ENCODE assay signal across 9 mouse cellular contexts in the genomic region with DNA sequence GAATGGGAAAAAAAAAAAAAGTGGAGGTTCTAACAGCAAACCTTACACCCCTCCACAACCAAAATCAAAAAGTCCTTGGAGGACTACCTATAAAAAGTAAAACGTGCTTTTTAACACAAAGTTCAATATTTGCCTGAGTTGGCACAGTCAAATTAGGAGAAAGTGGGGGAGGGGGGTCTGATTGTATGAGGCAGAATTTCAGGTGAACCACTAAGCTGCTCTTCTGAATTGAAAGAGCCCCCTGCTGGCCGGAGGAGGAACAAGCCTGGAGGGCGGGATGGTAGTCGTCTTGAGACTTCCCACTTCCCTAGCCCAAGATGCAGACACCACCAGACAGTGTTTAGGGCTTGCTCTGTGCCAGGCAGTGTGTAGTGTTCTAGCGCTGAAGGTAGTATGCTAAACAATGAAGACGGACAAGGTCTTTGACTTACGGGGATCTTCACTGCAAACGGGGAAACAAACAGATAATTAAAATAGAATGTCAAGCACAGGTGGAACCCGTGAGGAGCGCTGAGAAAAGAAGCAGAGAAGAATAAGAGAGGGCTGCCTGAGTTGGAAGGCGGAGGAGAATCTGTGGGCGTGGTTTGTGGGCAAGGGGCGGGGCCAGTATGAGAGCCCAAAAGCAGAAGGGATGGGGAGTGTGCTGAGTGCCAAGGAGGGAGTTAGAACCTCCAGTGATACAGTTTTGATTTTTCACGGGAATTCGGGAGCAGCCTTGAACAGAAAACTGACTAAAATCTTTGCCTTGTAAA.
DNase-seq lines count a peak whose midpoint lies in the region; ATAC-seq and TF ChIP-seq lines count a peak whose summit lies in the region.
"Had no signal": no experiment of that assay in that cellular context is flagged by ENCODE, and none has a peak within 500 bp of the region (broad histone marks: within the 10 kb centered on the region; RNA-seq: fewer than 3 reads in every experiment).

No protein-coding gene starts in this region.

- DNase-seq in CD8-positive naive resting alpha-beta T cell, adult 2 months (ENCODE audit: low read depth in 2 of 2, low spot score in 2 of 2): peak; percentile 70 to 85
- peak; percentile 51 for DNase-seq in c-Kit-positive CD71-positive TER-119-positive erythroid progenitor cells, embryonic 14.5 days (ENCODE audit: low spot score)
- peak; percentile 86 for DNase-seq in forebrain, embryonic 14.5 days (ENCODE audit: low spot score)
- peak; percentile 85 to 90 for DNase-seq in heart, postnatal 14 days
- peak; percentile 73 for DNase-seq in large intestine, adult 2 months (ENCODE audit: low read depth, low spot score)
- peak; percentile 82 for DNase-seq in liver, postnatal 0 days

- H3K27me3 ChIP-seq in forebrain, embryonic 14.5 days (replicated peaks; ENCODE audit: control insufficient read depth, insufficient read depth, low read length): no peaks in the 10 kb centered on the region
- H3K27me3 ChIP-seq in liver, postnatal 0 days (ENCODE audit: insufficient read depth, low read length): no peaks in the 10 kb centered on the region
- H3K27me3 ChIP-seq in neural tube, embryonic 14.5 days (ENCODE audit: control insufficient read depth, insufficient read depth, low read length): no peaks in the 10 kb centered on the region
- no peaks in the 10 kb centered on the region for H3K27me3 ChIP-seq in testis, adult 2 months (ENCODE audit: control insufficient read depth, insufficient read depth, low read length)

- TF ChIP-seq POLR2A in testis, adult 2 months (IDR thresholded peaks at IDR 0.05; ENCODE audit: control insufficient read depth, low read depth, low read length): no peak

- peak overlapping the region; percentile 14; the same call in 1 of the 2 replicates for H3K4me3 ChIP-seq in forebrain, embryonic 14.5 days (ENCODE audit: low read depth, low read length)
- H3K4me3 ChIP-seq in liver, postnatal 0 days (ENCODE audit: low read depth, low read length): peak overlapping the region; percentile 30; the same call in 1 of the 2 replicates
- no peak overlapping the region for H3K4me3 ChIP-seq in neural tube, embryonic 14.5 days (ENCODE audit: low read depth, low read length)
- peak overlapping the region; percentile 8; the same call in 1 of the 2 replicates for H3K4me3 ChIP-seq in testis, adult 2 months (ENCODE audit: control insufficient read depth, low read depth, low read length)
- H3K4me3 ChIP-seq: erythroblast, embryonic 14.5 days had no signal

- H3K9ac ChIP-seq in forebrain, embryonic 14.5 days (ENCODE audit: low read length): no peak overlapping the region
- no peak overlapping the region; the same call in 1 of the 2 replicates for H3K9ac ChIP-seq in liver, postnatal 0 days (replicated peaks)
- no peak overlapping the region for H3K9ac ChIP-seq in neural tube, embryonic 14.5 days (replicated peaks; ENCODE audit: low read depth, low read length)

- H3K4me1 ChIP-seq in forebrain, embryonic 14.5 days (ENCODE audit: control insufficient read depth, insufficient read depth, low read length): peaks cover 7% of the 10 kb centered on the region
- no peaks in the 10 kb centered on the region; the same call in 1 of the 2 replicates for H3K4me1 ChIP-seq in liver, postnatal 0 days (ENCODE audit: insufficient read depth)
- H3K4me1 ChIP-seq in neural tube, embryonic 14.5 days (ENCODE audit: control insufficient read depth, insufficient read depth, low read length): no peaks in the 10 kb centered on the region
- peaks cover 3% of the 10 kb centered on the region; the same call in 1 of the 2 replicates for H3K4me1 ChIP-seq in testis, adult 2 months (ENCODE audit: control insufficient read depth, insufficient read depth, low read length)

- H3K27ac ChIP-seq in forebrain, embryonic 14.5 days (ENCODE audit: low read depth, low read length): no peak overlapping the region
- no peak overlapping the region for H3K27ac ChIP-seq in liver, postnatal 0 days (ENCODE audit: low read depth)
- H3K27ac ChIP-seq in neural tube, embryonic 14.5 days (ENCODE audit: low read depth, low read length): no peak overlapping the region
- no peak overlapping the region for H3K27ac ChIP-seq in testis, adult 2 months (ENCODE audit: control insufficient read depth, insufficient read depth, low read depth, low read length)

- peak overlapping the region; percentile 42 for H3K4me2 ChIP-seq in forebrain, embryonic 14.5 days (ENCODE audit: low read length)
- H3K4me2 ChIP-seq in liver, postnatal 0 days (ENCODE audit: low read depth, low read length): peak overlapping the region; percentile 68
- peak overlapping the region; percentile 14; the same call in 1 of the 2 replicates for H3K4me2 ChIP-seq in neural tube, embryonic 14.5 days (ENCODE audit: low read depth, low read length)

- H3K36me3 ChIP-seq in forebrain, embryonic 14.5 days (ENCODE audit: control insufficient read depth, insufficient read depth, low read length): no peaks in the 10 kb centered on the region
- H3K36me3 ChIP-seq in liver, postnatal 0 days (replicated peaks; ENCODE audit: insufficient read depth, low read length): no peaks in the 10 kb centered on the region
- H3K36me3 ChIP-seq in neural tube, embryonic 14.5 days (ENCODE audit: control insufficient read depth, insufficient read depth, low read length): no peaks in the 10 kb centered on the region
- H3K36me3 ChIP-seq in testis, adult 2 months (ENCODE audit: control insufficient read depth, insufficient read depth, low read length): no peaks in the 10 kb centered on the region

- intact Hi-C loops in heart, postnatal 14 days (cut with DNase I): loop anchor here (1.0 kb wide), 2 partner anchors 92 to 153 kb away; no protein-coding TSS in a partner anchor

- TF ChIP-seq EP300 in liver, postnatal 0 days (IDR thresholded peaks at IDR 0.05; ENCODE audit: low read depth): no peak

- peak; percentile 85 for ATAC-seq in forebrain, embryonic 14.5 days
- ATAC-seq in liver, postnatal 0 days: peak; percentile 60
- ATAC-seq in neural tube, embryonic 14.5 days (ENCODE audit: low read depth): peak; percentile 75

- TF ChIP-seq CTCF in liver, postnatal 0 days (IDR thresholded peaks at IDR 0.05; ENCODE audit: low read depth): peak; percentile 79
- peak; percentile 59; the same call in 1 of the 2 replicates for TF ChIP-seq CTCF in testis, adult 2 months (IDR thresholded peaks at IDR 0.05; ENCODE audit: control insufficient read depth, insufficient read depth, insufficient replicate concordance, low read depth, low read length)

- H3K9me3 ChIP-seq in forebrain, embryonic 14.5 days (replicated peaks; ENCODE audit: control insufficient read depth, low read length): no peaks in the 10 kb centered on the region
- no peaks in the 10 kb centered on the region for H3K9me3 ChIP-seq in liver, postnatal 0 days (ENCODE audit: low read length)
- H3K9me3 ChIP-seq in neural tube, embryonic 14.5 days (ENCODE audit: control insufficient read depth, low read length): no peaks in the 10 kb centered on the region

- 5% methylated on average over 15 of the region's 15 CpGs for WGBS in forebrain, embryonic 14.5 days
- 3% methylated on average over 15 of the region's 15 CpGs for WGBS in large intestine, adult 2 months
- WGBS in liver, postnatal 0 days (ENCODE audit: insufficient replicate concordance): 4% methylated on average over 15 of the region's 15 CpGs
- 6% methylated on average over 15 of the region's 15 CpGs for WGBS in neural tube, embryonic 14.5 days

Comparison
In these comparisons a context has a peak if more than half of its experiments do, and no peak if none do; other contexts are left out.
1. H3K4me2 ChIP-seq: peak in every context shown above with its lines; median percentile 68 in liver, postnatal 0 days; 42 in forebrain, embryonic 14.5 days; 14 in neural tube, embryonic 14.5 days.